ENCODE assay signal across 8 mouse cellular contexts in genomic region chr7:66449971-66450752, GRCm38 (mm10). TPM values are rescaled to one million over a fixed set of nuclear protein-coding genes. Genes with fewer than 3 reads are reported as not detected.
DNase-seq lines count a peak whose midpoint lies in the region; ATAC-seq and TF ChIP-seq lines count a peak whose summit lies in the region.

No protein-coding gene starts in this region.

- H3K79me2 ChIP-seq in liver, adult 2 months (ENCODE audit: control insufficient read depth, insufficient read depth, low read length): no peaks in the 10 kb centered on the region

- TF ChIP-seq CTCF in kidney, postnatal 0 days (IDR thresholded peaks at IDR 0.05; ENCODE audit: low read depth): no peak
- no peak for TF ChIP-seq CTCF in brain, embryonic 14.5 days (IDR thresholded peaks at IDR 0.05; ENCODE audit: borderline replicate concordance, extremely low read depth, insufficient read depth, insufficient read length)
- TF ChIP-seq CTCF in liver, adult 2 months (IDR thresholded peaks at IDR 0.05; ENCODE audit: low read depth, low read length): no peak

- TF ChIP-seq POLR2A in brain, embryonic 14.5 days (IDR thresholded peaks at IDR 0.05; ENCODE audit: borderline replicate concordance, extremely low read depth, insufficient read depth, insufficient read length, poor library complexity, severe bottlenecking): no peak
- TF ChIP-seq POLR2A in liver, adult 2 months (IDR thresholded peaks at IDR 0.05; ENCODE audit: extremely low read depth, insufficient read depth, low read length): no peak

- H3K4me3 ChIP-seq in kidney, postnatal 0 days (replicated peaks; ENCODE audit: low read depth, low read length): peak overlapping the region; percentile 17; the same call in 1 of the 2 replicates
- H3K4me3 ChIP-seq in heart, embryonic 15.5 days: peak overlapping the region; percentile 38
- H3K4me3 ChIP-seq in liver, adult 2 months (ENCODE audit: insufficient read depth, low read depth, low read length): no peak overlapping the region
- H3K4me3 ChIP-seq in neural tube, embryonic 13.5 days: peak overlapping the region; percentile 20

- H3K27me3 ChIP-seq in kidney, postnatal 0 days (ENCODE audit: insufficient read depth, low read length): no peaks in the 10 kb centered on the region
- H3K27me3 ChIP-seq in heart, embryonic 15.5 days: no peaks in the 10 kb centered on the region
- H3K27me3 ChIP-seq in liver, adult 2 months (ENCODE audit: control insufficient read depth, insufficient read depth, low read length): no peaks in the 10 kb centered on the region
- peaks cover 27% of the 10 kb centered on the region for H3K27me3 ChIP-seq in neural tube, embryonic 13.5 days

- no peaks in the 10 kb centered on the region for H3K36me3 ChIP-seq in kidney, postnatal 0 days (ENCODE audit: insufficient read depth, low read length)
- no peaks in the 10 kb centered on the region for H3K36me3 ChIP-seq in heart, embryonic 15.5 days
- no peaks in the 10 kb centered on the region for H3K36me3 ChIP-seq in liver, adult 2 months (ENCODE audit: control insufficient read depth, insufficient read depth, low read length)
- H3K36me3 ChIP-seq in neural tube, embryonic 13.5 days: no peaks in the 10 kb centered on the region

- H3K4me1 ChIP-seq in kidney, postnatal 0 days (replicated peaks; ENCODE audit: insufficient read depth, low read length): peaks cover 15% of the 10 kb centered on the region; the same call in 1 of the 2 replicates
- peaks cover 10% of the 10 kb centered on the region for H3K4me1 ChIP-seq in heart, embryonic 15.5 days (replicated peaks)
- peaks cover 2% of the 10 kb centered on the region; the same call in 1 of the 2 replicates for H3K4me1 ChIP-seq in liver, adult 2 months (ENCODE audit: control insufficient read depth, insufficient read depth, low read length)
- peaks cover 27% of the 10 kb centered on the region for H3K4me1 ChIP-seq in neural tube, embryonic 13.5 days (replicated peaks)

- H3K4me2 ChIP-seq in kidney, postnatal 0 days (ENCODE audit: low read length): peak overlapping the region; percentile 60
- peak overlapping the region; percentile 61 for H3K4me2 ChIP-seq in heart, embryonic 15.5 days
- H3K4me2 ChIP-seq in neural tube, embryonic 13.5 days: peak overlapping the region; percentile 54

- peak; percentile 85 for DNase-seq in kidney, postnatal 0 days (ENCODE audit: low spot score)
- DNase-seq in kidney, adult 18-20 months: no peak
- DNase-seq in brain, embryonic 14.5 days (ENCODE audit: low read depth): peak; percentile 84
- peak; percentile 25 for DNase-seq in liver, adult 2 months (ENCODE audit: extremely low read depth, low read depth, low spot score)
- DNase-seq in spleen, adult 12 weeks (ENCODE audit: low spot score): no peak
- no peak for DNase-seq in spleen, postnatal 10 days (ENCODE audit: low spot score in 2 of 2)

- peak overlapping the region; percentile 60; the same call in 1 of the 2 replicates for H3K27ac ChIP-seq in kidney, postnatal 0 days
- no peak overlapping the region for H3K27ac ChIP-seq in heart, embryonic 15.5 days
- H3K27ac ChIP-seq in liver, adult 2 months (replicated peaks; ENCODE audit: insufficient read depth, low read depth, low read length): no peak overlapping the region
- no peak overlapping the region for H3K27ac ChIP-seq in neural tube, embryonic 13.5 days (replicated peaks)

- no peak overlapping the region for H3K9ac ChIP-seq in kidney, postnatal 0 days (ENCODE audit: low read depth, low read length)
- H3K9ac ChIP-seq in heart, embryonic 15.5 days: no peak overlapping the region
- no peak overlapping the region for H3K9ac ChIP-seq in liver, adult 2 months (ENCODE audit: low read depth, low read length)
- peak overlapping the region; percentile 31; the same call in 1 of the 2 replicates for H3K9ac ChIP-seq in neural tube, embryonic 13.5 days

- WGBS in kidney, postnatal 0 days: 4% methylated on average over 15 of the region's 16 CpGs
- WGBS in heart, embryonic 15.5 days: 9% methylated on average over 16 of the region's 16 CpGs
- 14% methylated on average over 16 of the region's 16 CpGs for WGBS in liver, adult 2 months
- WGBS in neural tube, embryonic 13.5 days: 3% methylated on average over 16 of the region's 16 CpGs

- ATAC-seq in kidney, postnatal 0 days (replicated peaks; ENCODE audit: low FRiP score, low read depth): peak; percentile 61
- ATAC-seq in heart, embryonic 15.5 days (replicated peaks; ENCODE audit: insufficient number of reproducible peaks, insufficient read depth, low FRiP score, low read depth): 0 out of 2 replicates have a peak, but pooled peaks have one; percentile 47
- ATAC-seq in neural tube, embryonic 13.5 days (ENCODE audit: low read depth): peak; percentile 71

- no peaks in the 10 kb centered on the region for H3K9me3 ChIP-seq in kidney, postnatal 0 days (replicated peaks; ENCODE audit: low read length)
- no peaks in the 10 kb centered on the region for H3K9me3 ChIP-seq in heart, embryonic 15.5 days (replicated peaks)
- no peaks in the 10 kb centered on the region for H3K9me3 ChIP-seq in neural tube, embryonic 13.5 days

RNA-seq across cellular contexts. Expression of gene Aldh1a3, which starts 22.8 kb away (rescaled TPM):
- 47.0 and 54.1 TPM in 2 replicates for polyA plus RNA-seq in kidney, postnatal 0 days (2015; fragmentation: Nextera tagmentation; extraction: Ambion mirVana)
- polyA plus RNA-seq in brain, embryonic 14.5 days (2012; rRNA removed): 1.6 and 2.2 TPM in 2 replicates
- polyA plus RNA-seq in heart, embryonic 15.5 days (2015; fragmentation: Nextera tagmentation; extraction: Ambion mirVana): 1.0 and 2.4 TPM in 2 replicates
- total RNA-seq in liver, adult 2 months (2014; rRNA removed): 0.40 and 0.65 TPM in 2 replicates
- 0.17 TPM in 1 of 2 replicates, not detected in the other for polyA plus RNA-seq in liver, adult 2 months (2012; rRNA removed)
- 1.5 and 2.9 TPM in 2 replicates for polyA plus RNA-seq in neural tube, embryonic 13.5 days (2015; fragmentation: Nextera tagmentation; extraction: Ambion mirVana)

Comparison
In these comparisons a context has a peak if more than half of its experiments do, and no peak if none do; other contexts are left out.
1. DNase-seq: peak in kidney, postnatal 0 days (single experiment), brain, embryonic 14.5 days (single experiment) and liver, adult 2 months (single experiment); none in kidney, adult 18-20 months (single experiment), spleen, adult 12 weeks (single experiment) and spleen, postnatal 10 days (0 of 2).
2. RNA of gene Aldh1a3, which starts 22.8 kb away (polyA plus RNA-seq): 47.0 to 54.1 TPM in kidney, postnatal 0 days; 1.6 to 2.2 TPM in brain, embryonic 14.5 days, 1.5 to 2.9 TPM in neural tube, embryonic 13.5 days, 1.0 to 2.4 TPM in heart, embryonic 15.5 days and 0.17 TPM in liver, adult 2 months; every median in the first group is over 10 times any median in the second.
3. Peak in every context shown above with its lines, with median percentiles within 50 percentile points of each other: ATAC-seq and H3K4me2 ChIP-seq.